Mouse (Mus musculus): ENCODE results near the gene Rdh14.

The Rdh14 gene

DNA sequence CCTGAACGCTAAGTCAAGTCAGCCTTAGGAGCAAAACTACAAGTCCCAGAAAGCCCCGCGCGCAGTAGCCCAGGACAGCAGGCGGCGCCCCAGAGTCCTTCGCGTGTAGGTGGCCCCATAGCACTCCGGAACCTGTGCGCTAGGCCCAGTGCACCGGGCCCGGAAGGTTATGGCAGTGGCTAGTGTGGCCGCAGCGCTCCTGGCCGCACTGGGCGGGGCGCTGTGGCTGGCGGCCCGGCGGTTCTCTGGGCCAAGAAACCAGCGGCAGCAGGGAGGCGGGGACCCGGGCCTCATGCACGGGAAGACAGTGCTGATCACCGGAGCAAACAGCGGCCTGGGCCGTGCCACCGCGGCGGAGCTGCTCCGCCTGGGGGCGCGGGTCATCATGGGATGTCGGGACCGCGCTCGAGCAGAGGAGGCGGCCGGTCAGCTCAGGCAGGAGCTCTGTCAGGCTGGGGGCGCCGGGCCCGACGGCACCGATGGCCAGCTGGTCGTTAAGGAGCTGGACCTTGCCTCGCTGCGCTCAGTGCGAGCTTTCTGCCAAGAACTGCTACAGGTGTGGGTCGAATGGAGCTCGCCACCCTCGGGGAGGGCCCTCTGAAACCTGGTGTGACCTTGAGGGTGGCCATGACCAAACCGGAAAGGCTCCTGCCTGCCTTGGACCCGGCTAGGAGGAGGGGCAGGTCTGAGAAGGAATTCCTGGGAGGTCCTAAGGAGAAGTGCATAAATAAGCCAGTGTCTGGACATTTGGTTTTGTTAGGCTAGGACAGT is at the start of gene Rdh14:
Rdh14 (plus strand) TSS at position 102 of the 771 bp plus-strand sequence.
- DNase-seq (ENCODE audit: low read depth) = peak; percentile 98

DNA sequence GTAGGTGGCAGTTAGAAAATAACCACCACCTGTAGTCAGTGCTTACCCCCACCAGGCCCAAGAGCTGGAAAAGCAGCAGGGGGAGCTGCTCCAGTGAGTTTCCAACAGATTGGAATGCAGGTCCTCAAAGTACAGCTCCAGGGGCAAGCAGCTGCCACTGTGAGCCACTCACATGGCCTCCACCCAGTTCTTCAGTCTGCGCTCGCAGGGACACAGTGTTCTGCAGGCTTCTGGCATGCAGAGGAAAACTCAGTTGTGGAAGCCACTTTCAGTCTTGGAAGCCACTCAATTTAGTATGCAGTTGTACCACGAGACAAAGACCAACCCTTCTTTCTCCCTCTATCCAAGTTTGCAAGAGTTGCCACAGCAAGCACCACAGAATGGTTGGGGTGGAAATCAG is 39.9 kb upstream of the Rdh14 start:
- DNase-seq (ENCODE audit: low read depth) = no peak

DNA sequence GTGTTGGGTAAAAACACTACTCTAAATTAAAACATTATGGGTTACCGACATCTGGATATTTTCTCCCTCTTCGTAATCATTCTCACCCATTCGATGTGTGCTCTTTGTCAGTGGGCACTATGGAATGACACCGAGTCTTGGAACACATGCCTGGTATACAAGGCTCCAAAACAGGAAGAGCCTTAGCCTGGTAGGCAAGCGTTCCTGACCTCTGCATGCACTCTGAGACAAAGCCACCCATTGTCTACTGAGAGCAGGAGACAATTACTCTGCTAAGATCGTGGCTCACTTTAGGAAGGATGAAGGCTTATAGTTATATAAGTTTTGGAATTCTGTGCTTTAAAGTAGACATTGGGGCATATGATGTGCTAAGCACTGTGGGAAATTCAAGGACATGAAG is 32.8 kb upstream of the Rdh14 start:
- DNase-seq (ENCODE audit: low read depth) = no peak

DNA sequence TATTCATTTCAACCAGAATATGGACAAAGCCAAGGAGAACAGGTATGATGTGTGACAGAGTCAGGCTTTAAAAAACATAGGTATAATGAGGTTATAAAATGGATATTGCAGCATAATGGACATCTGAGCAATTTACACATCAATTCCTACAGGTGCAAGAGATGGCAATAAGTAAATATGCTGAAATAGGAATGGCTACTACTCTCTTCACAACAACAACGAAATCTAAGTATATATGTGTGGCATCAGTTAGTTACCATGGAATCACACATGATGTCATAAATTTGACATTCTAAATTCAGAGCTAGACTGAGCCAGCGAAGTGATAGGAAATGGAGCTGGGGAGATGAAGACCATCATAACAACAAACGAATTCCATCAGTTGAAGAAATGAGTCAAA is 20.9 kb upstream of the Rdh14 start, which contains the start of gene Nt5c1b:
Nt5c1b (plus strand) TSS at position 301 of the 400 bp plus-strand sequence.
- no peak for DNase-seq (ENCODE audit: low read depth)

DNA sequence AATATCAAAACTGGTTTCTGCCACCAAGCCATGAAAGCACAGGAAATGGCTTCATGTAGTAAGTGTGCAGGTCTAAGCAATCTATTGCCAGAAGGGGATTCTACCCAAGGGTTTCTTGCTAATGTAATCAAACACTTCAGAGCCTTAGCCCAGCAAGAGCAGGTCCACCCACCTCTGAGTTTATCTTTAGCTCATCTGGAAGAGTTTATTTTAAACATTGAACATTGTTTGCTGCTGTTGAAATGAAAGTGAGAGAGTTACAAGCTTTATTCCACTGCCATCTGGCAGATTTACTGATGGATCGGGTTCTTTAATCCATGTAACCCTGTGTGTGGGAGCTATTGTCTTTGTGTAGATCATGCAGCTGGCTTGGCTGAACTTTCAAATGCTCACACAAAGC is 10.2 kb downstream of the Rdh14 start:
- no peak for DNase-seq (ENCODE audit: low read depth)

DNA sequence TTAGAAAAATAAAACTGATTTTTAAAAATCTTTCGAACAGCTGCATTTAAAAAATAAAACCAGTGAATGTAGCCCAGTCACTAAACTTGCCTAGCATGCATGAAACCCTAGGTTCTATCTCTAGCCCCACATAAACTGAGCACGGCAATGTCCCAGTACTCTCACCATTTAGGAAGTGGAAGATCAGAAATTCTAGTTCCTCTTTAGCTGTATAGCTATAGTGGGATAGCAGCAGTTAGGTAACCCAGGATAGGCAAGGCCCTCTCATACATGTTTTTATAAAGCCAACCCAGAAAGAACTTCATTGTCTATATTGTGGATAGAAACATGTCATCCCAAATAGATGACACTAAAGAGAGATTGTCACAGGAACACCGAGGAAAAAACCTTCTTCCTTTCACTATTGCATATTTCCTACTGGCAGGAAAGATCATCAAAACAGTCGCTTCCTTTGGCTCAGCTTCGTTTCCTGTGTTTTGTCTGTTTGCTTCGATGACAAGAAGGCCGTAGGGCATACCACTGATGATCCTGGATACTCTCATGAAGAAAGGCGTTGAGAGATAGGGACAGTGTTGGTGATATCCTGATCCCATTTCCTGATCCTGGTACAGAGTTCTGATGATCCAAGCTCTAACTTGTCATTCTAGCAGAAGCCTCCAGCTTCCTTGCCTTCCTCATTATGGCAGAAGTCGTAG is 12.0 kb downstream of the Rdh14 start:
- DNase-seq (ENCODE audit: low read depth) = no peak

DNA sequence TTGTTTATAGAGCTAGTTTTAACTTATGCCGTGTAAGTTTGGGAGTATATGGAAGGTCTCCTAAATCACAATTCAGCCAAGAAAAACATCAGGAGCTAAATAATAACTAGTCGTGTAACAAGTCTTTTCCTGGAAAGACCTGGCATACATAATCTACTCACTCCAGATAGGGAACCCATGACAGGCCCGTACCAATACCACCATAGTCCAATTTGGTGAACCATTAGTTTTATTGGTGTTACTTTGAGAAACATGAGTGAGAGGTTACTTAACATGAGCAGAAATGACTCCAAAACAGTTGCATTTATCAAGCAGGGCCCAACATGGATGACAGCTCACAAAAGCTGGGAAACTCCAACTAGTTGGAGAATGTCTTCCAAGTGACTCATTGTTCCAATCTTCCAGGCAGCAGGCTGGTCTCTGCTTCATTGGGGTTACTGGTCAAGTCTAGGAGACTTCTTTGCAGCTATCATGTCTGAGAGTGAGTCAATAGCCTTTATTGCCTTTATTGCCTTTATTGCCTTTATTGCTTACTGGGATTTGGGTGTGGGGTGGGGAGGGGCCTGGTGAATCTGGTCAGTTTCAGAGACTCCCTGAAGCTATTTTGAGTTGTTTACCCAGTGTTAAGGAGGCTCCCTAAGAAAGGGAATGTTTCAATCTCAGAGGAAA is 20.1 kb downstream of the Rdh14 start:
- DNase-seq (ENCODE audit: low read depth) = peak; percentile 68

DNA sequence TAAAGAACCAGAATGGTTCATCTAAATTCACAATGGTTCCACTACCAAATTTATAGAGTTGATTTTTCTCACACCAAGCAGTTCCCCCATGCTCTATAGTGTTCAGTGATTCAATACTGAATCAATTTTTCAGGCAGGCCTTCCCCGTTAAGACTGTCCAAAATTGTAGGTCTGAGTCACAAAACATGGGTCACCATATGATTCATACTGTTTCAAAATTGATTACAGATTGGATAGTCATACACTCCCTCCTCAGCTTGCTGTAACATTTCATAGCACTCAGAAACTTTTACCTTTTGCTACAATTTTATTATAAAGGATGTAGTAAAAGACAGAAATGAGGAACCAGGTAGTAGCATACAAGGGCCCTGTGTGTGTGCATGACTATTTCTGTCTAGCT is 20.9 kb downstream of the Rdh14 start:
- peak; percentile 75 for DNase-seq (ENCODE audit: low read depth)

DNA sequence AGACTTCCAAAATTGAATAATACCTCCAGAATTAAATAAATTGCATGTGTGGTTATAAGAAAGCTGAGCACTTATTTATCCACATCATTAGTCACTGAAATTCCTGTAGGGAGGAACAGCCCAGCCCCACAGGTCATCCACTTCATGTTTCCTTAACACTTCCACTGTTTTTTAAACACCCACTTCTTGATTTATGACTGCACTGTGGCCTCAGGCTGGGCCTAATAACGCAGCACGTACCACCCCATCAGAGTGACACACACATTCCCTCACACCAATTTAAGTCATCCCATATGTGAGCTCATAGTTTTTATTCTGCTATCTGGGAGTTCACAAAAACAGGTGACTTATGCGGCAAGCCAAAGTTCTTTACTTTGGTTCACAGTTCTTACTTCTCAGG is 31.8 kb downstream of the Rdh14 start:
- peak; percentile 72 for DNase-seq (ENCODE audit: low read depth)

DNA sequence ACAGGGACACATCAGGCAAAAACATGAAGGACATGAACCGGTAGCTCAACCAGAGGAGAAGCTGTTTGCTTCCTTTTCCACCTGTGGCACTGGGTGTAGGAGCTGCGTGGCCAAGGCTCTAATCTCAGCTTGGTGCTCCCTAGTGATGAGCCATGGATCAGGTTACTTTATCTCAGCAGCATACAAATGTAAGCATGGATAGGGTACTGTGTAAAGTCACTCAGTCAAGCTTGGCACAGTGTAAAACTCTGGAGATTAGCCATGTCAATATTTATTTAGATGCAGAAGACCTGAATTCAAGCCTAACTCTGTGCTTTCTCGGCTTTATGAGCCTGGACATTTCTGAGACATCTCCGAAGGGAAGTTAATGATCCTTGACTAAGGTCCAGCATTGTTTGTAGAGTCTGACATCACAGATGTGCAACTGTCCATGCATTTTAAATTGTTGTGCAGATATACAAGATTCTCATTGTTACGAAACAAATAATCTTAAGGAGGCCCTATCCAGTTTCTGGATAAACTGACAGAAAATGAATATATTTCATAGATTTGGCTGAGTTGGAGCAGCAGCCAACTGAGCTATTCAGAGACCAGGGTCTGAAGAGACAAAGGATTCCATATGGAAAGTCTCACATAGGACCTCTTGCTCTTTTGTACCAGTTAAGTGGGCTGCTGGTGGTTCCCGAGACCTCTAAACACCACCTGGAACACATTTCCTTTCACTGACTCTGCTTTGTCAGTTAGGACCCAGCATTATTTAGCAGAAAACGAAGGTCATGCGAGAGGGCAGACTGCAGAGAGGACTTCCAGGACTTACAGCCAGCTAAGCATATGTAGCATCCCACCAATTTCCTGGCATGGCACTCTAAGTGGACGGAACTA is 35.7 kb downstream of the Rdh14 start:
- DNase-seq (ENCODE audit: low read depth) = peak; percentile 24

DNA sequence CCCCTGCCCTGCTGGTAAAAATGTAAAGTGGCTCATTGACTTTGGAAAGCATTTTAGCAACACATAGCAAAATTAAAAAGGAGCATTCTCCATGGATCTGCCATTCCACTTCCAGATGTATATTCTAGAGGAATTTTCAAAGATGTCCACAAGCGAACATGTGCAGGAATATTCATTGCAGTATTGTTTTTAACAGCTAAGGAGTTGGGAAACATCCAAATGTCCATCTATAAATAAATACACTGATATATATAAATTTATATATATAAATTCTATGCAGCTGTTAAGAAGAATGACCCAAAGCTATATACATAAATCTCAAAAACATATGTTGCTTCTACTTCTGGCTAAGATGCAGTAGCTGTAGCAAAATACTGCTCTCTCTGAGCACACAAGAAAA is 40.4 kb downstream of the Rdh14 start:
- DNase-seq (ENCODE audit: low read depth) = no peak

DNA sequence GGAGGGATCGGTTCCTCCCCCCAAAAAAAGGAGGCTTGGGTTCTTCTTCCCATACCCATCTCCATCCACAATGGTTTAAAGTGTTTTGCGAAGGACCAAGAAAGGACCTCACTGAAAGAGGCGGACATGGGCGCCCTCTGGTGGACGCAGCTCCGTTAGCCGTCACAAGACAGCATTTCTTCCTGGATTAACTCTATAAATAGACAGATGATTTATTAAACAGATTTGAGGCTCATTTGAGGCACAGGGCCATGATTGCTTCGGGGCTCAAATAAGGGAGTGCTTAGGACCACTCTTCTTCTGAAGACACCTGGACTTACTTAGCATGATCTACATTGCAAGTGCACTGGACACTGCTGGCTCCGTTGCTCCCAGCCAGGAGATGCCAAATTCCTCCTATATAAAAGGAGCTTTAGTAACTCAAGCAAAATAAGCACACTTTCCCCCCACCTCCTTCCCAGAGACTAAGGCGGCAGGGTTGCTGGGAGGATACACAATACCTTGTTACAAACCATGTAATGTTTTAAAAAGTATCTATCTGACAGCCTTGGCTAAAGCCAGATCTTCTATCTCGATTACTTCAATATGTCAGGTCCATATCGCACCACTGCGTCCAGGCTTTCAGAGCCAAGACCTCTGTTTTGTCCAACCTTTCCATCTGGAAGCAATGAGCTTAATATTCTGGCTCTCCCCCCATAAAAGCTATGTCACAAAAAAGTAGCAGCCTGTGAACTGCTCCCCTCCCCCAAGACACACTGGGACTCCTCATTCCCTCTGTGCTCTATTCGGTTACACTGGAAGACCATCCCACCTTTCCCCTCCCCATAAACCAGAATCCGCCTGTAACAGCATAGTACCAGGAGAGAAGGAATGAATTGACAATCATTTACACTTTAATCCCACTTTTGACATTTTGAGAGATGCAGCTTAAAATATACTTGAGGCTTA is 47.8 kb downstream of the Rdh14 start:
- peak; percentile 97 for DNase-seq (ENCODE audit: low read depth)

DNA sequence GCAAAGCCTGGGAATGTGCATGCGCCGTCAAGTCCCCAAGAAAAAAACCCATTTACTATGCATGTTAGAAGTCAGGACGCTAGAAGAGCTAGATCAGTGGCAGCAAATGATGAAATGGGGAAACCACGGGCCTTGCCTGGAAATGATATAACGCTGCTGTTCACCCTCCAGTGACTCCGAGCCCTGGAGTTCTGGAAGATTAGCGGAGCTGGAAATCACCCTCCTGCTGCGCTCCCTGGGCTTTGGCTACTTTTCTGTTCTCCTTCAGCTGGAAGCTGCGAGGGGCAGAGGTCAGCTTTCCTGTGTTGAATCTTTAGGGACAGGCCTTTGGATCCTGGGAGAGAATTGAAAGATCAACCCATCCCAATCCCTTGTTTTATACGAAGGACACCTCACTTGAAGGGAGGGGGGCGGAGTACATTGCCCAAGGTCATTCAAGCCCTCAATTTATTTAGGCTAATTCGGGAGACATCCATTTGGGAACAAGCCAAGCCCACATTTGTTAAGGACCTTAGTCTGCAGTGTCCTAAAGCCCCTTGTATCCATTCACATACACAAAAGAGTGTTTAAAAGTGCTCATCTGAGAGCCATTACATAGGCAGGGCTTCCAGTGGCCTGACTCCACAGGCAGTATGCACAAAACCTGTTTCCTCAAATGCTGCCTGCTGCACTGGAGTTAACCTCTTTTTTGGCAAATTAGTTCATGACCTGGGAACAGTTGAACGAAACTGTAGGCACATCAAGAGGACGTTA is 49.1 kb downstream of the Rdh14 start:
- DNase-seq (ENCODE audit: low read depth) = no peak

Measured in NIH3T3 (cell line).